Mouse (Mus musculus): Measurements from ENCODE around the gene Toe1.

The Toe1 gene

GRCm38 (mm10) chr4:116794273-116794672 lies 13.2 kb downstream of the Toe1 start:
- no peak for DNase-seq (ENCODE audit: extremely low spot score, low spot score)

GRCm38 (mm10) chr4:116792453-116792852 lies 15.0 kb downstream of the Toe1 start:
- no peak for DNase-seq (ENCODE audit: extremely low spot score, low spot score)

DNA sequence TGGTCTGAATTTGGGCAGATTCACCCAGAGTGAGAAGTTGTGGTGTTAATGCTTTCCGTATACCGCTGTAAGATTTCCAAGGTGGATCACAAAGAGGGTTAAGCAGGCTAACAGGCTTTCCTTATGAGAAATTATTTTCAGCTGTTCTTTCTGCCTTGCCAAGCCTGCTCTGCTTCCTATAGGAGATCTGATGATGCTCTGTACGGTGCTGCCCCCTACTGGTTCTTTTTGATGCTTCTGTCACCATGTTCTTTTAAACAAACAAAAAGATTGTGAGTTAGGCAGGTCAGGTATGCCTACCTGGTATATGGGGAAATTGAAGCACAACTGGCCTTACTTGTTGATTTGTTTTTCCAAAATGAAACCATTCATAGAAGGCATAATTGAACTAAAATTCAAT lies 18.5 kb downstream of the Toe1 start:
- DNase-seq (ENCODE audit: extremely low spot score, low spot score) = peak; percentile 69

GRCm38 (mm10) chr4:116787985-116788760 lies 19.3 kb downstream of the Toe1 start:
- no peak for DNase-seq (ENCODE audit: extremely low spot score, low spot score)

GRCm38 (mm10) chr4:116786587-116786986 lies 20.9 kb downstream of the Toe1 start:
- DNase-seq (ENCODE audit: extremely low spot score, low spot score) = no peak

DNA sequence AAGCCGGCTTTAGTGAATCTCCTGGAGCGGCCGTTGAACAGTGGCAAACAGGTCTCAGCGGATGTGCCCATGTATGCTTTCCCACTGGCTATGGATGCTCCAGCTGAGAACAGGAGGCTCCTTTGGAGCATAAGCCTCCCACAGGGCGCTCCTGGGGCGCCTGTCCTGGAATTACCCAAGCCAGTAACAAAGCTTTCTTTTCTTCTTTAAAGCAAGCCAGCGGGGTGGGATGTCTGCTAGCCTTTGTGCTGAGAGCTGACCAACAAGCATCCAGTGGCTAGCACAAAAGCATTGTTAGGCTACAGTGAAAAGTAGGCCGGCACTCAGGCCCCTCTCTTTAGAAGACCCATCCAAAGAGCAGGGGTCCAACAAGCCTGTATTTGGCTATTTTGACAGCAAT lies 25.3 kb downstream of the Toe1 start:
- DNase-seq (ENCODE audit: extremely low spot score, low spot score) = peak; percentile 46

GRCm38 (mm10) chr4:116781366-116781765 lies 26.1 kb downstream of the Toe1 start:
- no peak for DNase-seq (ENCODE audit: extremely low spot score, low spot score)

GRCm38 (mm10) chr4:116780541-116780940 lies 26.9 kb downstream of the Toe1 start:
- no peak for DNase-seq (ENCODE audit: extremely low spot score, low spot score)

GRCm38 (mm10) chr4:116777079-116777478 lies 30.4 kb downstream of the Toe1 start:
- no peak for DNase-seq (ENCODE audit: extremely low spot score, low spot score)

- DNase-seq (ENCODE audit: extremely low spot score, low spot score) = no peak
Measured at GRCm38 (mm10) chr4:116776391-116776790, 31.0 kb downstream of the Toe1 start.

- no peak for DNase-seq (ENCODE audit: extremely low spot score, low spot score)
Measured at GRCm38 (mm10) chr4:116769060-116769459, 38.4 kb downstream of the Toe1 start.

GRCm38 (mm10) chr4:116768510-116768909 lies 38.9 kb downstream of the Toe1 start:
- no peak for DNase-seq (ENCODE audit: extremely low spot score, low spot score)

- DNase-seq (ENCODE audit: extremely low spot score, low spot score) = no peak
Measured at GRCm38 (mm10) chr4:116764001-116764400, 43.4 kb downstream of the Toe1 start.

DNA sequence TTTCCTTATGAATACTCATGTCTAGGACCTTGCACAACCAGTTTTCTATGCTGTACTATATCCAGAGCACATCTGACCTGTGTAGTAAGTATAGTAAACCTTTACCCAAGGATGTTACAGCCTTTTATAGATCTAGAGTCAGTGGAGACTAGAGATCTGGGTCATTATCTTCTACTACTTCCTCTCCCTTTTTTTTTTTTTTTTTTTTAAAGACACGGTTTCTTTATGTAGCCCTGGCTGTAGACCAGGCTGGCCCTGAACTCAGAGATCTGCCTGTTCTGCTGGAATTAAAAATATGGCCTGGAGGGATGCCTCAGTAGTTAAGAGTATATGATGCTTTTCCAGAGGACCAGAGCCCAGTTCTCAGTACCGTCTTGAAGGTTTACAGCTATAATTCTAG lies 45.5 kb downstream of the Toe1 start:
- DNase-seq (ENCODE audit: extremely low spot score, low spot score) = no peak

DNA sequence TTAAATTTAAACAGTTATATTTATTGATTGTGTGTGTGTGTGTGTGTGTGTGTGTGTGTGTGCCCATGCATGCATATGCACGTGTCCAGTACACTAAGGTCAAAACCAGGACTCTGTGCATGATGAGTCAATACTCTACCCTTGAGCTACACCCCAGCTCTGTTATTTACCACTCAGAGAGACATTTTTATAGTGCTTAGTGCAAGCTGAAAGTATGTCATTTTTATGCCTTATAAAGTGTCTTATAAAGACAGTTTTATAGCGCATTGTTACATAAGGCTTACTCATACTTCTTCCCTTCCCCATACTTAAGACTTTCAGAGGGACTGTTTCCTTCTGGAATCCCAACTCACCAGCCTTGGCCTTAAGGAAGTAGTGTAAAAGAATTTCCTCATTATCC lies 57.7 kb downstream of the Toe1 start:
- DNase-seq (ENCODE audit: extremely low spot score, low spot score) = no peak
